Mouse (Mus musculus): ENCODE results near the gene Etfa.

The Etfa gene

GRCm38 (mm10) chr9:55423451-55424424, 88.3 kb downstream of the Etfa start:
- DNase-seq (ENCODE audit: low spot score in 2 of 2): no peak

GRCm38 (mm10) chr9:55421786-55422185, 90.3 kb downstream of the Etfa start:
- DNase-seq (ENCODE audit: low spot score in 2 of 2): no peak

- DNase-seq (ENCODE audit: low spot score in 2 of 2): no peak
Observed at GRCm38 (mm10) chr9:55411154-55411553, 100.9 kb downstream of the Etfa start.

GRCm38 (mm10) chr9:55410430-55410829, 101.6 kb downstream of the Etfa start:
- DNase-seq (ENCODE audit: low spot score in 2 of 2): no peak

- no peak for DNase-seq (ENCODE audit: low spot score in 2 of 2)
Observed at GRCm38 (mm10) chr9:55409833-55410232, 102.2 kb downstream of the Etfa start.

- no peak for DNase-seq (ENCODE audit: low spot score in 2 of 2)
Observed at GRCm38 (mm10) chr9:55408851-55409250, 103.2 kb downstream of the Etfa start.

GRCm38 (mm10) chr9:55406773-55407172, 105.3 kb downstream of the Etfa start:
- DNase-seq (ENCODE audit: low spot score in 2 of 2): no peak

GRCm38 (mm10) chr9:55404976-55405702, 106.9 kb downstream of the Etfa start:
- DNase-seq (ENCODE audit: low spot score in 2 of 2): no peak

Data from left cerebral cortex, adult 9 months (tissue).